Mouse (Mus musculus) urinary bladder, postnatal 25 days (tissue): Measurements from ENCODE around the gene Cox5a.

Source experiments
- DNase-seq: peaks from one replicate; pipeline ENCODE4 v3.0.0; 2022; ENCODE audit warnings: low spot score

Cox5a gene

GRCm38 (mm10) chr9:57562896-57563372, 41.9 kb downstream of the Cox5a start:
- no peak for DNase-seq

- DNase-seq: no peak
Measured at GRCm38 (mm10) chr9:57564609-57565008, 43.5 kb downstream of the Cox5a start.

- DNase-seq: no peak
Measured at GRCm38 (mm10) chr9:57565741-57566221, 44.7 kb downstream of the Cox5a start.

GRCm38 (mm10) chr9:57566846-57567245, 45.8 kb downstream of the Cox5a start:
- DNase-seq: no peak

GRCm38 (mm10) chr9:57568500-57568899, 47.4 kb downstream of the Cox5a start:
- no peak for DNase-seq

GRCm38 (mm10) chr9:57574397-57574796, 53.3 kb downstream of the Cox5a start:
- DNase-seq: no peak

- DNase-seq: no peak
Measured at GRCm38 (mm10) chr9:57575577-57575976, 54.5 kb downstream of the Cox5a start.

- DNase-seq: no peak
Measured at GRCm38 (mm10) chr9:57577144-57577849, 56.2 kb downstream of the Cox5a start.
